Mouse (Mus musculus): ENCODE data around the gene Slc9a1.

Slc9a1 gene

GRCm38 (mm10) chr4:133404256-133404655 lies 34.8 kb downstream of the Slc9a1 start:
- DNase-seq = no peak

DNA sequence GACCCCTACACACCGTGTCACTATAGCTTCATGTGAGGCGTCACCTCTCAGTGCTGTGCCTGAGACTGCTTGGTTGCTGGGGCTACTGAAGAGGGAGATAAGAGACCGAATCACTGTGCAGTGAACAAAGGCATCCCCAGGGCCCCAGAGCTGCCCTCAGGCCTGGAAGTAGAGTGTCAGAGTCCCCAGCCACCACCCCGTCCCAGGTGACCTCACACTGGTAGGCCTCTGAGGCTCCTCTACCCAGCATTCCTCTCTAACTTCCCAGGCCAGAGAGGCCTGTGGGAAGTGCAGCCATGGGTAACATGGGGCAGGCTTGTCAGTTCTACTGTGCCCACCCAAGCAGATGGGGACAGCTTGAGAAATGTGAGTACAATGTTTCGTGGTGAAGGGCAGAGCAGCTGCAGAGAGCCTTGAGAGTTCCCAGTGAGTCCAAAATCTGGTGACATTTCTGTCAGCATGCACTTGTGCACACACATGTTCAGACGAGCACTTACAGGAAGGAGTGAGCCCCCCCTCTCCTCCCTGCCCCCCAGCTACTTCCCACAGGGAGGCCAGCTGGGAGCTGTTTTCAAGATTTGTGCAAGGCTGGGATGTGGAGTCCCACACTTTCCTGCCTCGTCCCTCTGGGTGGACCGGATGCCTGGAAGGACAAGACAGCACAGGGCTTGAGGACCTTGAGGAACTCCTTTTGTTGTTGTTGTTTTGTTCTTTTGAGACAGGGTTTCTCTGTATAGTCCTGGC lies 37.0 kb downstream of the Slc9a1 start:
- DNase-seq = no peak

GRCm38 (mm10) chr4:133407114-133407787 lies 37.7 kb downstream of the Slc9a1 start:
- DNase-seq = no peak

DNA sequence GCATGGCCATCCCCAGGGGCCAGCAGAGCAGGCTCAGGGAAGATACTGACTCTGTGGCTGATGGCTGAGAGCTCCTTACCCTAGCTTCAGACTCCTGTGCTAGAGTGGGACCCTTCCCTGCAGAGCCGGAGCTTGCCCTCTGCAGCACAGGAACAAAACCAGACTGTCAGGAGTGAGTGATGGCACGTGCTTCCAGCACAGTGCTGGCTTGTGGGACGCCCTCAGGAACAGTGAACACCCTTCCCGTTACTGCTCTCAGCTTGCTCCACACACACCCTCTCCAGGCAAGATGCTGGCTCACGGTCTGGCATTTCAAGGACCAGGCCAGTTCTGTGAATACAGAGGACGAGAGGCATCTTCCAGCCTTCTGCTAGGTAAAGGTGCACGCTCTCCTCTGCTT lies 38.5 kb downstream of the Slc9a1 start:
- no peak for DNase-seq

DNA sequence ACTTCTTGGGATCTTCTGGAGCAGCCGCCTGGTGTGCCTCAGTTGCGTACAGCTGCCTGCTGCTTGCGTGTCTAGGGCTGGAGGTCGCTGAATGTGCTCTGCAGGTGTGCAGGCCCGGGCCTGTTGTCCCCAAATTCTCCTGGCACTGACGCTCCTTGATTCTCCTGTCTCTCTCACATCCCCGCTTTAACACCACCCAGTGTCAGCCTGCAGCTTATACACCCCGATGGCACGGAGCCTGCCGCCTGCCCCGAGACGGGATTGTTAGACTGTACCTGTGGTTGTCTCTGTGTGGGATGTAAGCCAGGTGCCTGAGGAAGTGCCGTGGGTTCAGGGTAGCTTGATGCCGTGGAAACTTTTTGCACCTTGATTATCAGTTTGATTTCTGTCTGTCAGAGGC lies 41.5 kb downstream of the Slc9a1 start:
- DNase-seq = no peak

- DNase-seq = no peak
Observed at GRCm38 (mm10) chr4:133412096-133412495, 42.6 kb downstream of the Slc9a1 start.

DNA sequence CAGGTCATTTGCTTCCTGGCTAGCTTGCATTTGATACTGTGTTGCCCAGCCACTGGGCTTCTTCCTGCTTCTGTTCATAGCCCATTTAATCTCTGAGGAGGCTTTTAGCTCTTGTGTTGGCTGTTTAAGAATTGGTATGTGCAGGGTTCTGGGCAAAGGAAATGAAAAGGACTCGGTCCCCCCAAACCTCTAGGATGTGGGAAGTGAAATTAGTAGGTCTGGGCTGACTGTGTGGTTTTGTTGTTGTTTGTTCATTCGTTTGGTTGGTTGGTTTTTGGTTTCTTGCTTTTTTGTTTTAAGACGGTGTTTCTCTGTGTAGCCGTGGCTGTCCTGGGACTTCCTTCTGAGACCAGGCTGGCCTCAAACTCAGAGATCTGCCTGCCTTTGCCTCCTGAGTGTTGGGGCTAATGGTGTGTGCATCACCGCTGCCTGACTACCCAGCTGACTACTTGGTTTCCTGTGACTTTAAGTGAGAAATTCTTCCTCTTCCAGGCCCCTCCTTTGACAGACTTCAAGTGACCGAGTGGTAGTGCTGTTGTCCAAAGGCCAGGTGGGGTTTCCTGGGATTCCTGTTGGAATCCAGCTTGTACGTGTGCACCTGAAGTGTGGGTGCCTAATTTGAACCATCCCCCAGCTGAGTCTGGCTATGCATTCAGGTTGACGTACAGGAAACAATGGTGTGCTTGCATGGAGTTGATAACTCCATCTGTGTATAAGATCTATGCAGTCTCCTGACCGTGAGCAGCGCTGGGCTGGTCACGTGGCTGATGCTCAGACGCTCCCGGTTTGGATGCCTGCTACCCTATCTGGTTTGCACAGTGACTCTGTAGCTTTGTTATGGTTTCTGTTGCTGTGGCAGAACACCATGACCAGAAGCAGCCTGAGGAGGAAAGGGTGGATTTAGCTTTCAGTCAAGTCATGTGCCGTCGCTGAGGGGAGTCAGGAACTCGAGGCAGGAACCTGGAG lies 43.4 kb downstream of the Slc9a1 start:
- no peak for DNase-seq

GRCm38 (mm10) chr4:133413617-133414016 lies 44.1 kb downstream of the Slc9a1 start:
- no peak for DNase-seq

GRCm38 (mm10) chr4:133414920-133415319 lies 45.4 kb downstream of the Slc9a1 start:
- no peak for DNase-seq

DNA sequence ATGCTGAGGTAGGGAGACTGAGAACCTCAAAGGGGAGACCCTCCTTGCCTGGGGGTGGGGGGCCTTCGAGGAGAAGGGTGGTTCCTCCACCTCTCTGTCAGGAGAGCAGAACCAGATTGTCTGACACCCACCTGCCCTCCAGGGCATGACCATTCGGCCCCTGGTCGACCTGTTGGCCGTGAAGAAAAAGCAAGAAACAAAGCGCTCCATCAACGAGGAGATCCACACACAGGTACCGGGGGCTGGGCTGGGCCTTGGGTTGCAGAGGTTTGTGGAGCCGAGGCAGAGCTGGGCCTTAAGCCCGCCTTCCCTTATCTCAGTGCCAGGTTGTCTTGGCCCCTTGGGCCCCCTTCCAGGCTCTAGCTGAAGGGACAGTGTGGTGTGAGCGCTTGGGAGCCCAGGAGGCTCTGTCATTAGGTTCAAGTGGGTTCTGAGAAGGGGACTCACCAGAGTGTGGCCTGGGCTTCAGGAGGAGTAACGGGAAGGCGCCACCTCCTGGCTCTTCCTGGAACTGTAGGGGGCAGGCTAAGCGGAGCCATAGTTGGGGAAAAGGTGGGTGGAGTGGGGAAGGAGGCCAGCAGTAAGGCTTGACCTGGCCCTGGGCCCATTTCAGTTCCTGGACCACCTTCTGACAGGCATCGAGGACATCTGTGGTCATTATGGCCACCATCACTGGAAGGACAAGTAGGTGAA lies 50.0 kb downstream of the Slc9a1 start:
- peak; percentile 57 for DNase-seq

- DNase-seq = no peak
Observed at GRCm38 (mm10) chr4:133421989-133422388, 52.5 kb downstream of the Slc9a1 start.

DNA sequence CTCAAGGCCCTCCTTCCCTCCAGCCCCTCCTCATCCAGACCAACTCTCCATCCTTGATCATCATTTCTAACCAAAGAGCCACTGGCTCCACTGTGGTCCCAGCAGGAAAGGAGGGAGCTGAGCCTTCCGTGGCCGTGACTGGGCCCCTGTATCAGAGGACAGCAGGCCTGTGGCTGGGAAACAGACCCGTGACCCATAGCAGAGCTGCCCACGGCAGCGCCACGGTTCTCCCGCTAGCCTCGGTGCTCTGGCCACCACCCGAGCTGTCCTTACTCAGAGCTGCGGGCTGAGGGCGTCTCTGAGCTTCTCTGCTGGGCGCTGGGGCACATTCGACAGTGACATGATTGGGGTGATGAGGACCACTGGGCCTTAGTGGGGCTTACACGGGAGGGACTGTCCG lies 53.1 kb downstream of the Slc9a1 start:
- DNase-seq = no peak

DNA sequence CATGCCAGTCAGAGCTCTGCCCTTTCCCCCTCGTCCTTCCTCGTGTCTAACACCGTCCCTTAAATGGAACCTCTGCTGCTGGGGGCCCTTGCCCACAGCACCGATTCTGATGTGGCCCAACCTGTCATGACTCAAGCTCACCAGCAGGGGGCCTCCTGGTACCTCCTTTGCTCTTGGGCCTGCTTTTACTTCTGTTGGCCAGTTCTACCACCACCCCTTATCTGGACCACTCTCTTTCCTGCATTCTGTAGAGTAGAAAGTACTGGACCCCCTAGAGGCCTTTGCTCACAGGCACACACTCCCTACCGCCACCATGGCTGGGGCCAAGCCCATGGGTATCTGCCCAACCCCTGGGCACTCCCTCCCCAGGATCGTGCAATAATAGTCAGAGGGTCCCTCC lies 53.6 kb downstream of the Slc9a1 start:
- no peak for DNase-seq

DNA sequence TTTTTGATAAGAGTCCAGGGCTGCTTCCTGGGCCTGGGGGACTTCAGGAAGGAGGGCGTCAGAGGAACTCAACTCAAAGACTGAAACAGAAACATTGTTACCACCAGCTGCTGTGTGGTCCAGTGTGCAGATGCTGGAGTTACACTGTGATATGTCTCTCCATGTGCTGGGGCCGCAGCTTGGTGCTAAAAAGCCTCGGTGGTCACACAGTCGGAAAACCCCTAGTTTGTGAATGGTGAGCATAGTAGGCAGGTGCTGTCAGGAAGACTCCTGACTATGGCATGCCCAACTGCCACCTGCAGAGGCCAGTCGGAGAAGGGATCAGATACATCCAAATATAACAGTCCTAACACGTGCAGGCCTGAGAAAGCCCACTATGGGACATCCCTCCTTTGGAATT lies 54.2 kb downstream of the Slc9a1 start:
- no peak for DNase-seq

GRCm38 (mm10) chr4:133424100-133424499 lies 54.6 kb downstream of the Slc9a1 start:
- no peak for DNase-seq

DNA sequence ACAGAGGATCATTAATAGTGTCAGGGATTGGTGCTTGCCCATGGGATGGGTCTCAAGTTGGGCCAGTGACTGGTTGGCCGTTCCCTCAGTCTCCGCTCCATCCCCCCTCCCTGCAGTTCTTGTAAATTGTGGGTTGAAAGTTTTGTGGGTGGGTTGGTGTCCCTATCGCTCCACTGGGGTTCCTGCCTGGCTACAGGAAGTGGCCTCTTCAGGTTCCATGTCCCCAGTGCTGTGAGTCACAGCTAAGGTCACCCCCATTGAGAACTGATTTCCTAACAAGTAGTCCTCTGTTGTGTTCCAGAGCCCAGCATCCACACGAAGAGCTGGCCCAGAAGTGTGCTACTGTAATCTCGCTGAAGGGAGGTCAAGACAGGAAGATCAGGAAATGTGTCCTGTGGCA lies 56.6 kb downstream of the Slc9a1 start:
- no peak for DNase-seq

GRCm38 (mm10) chr4:133431508-133431907 lies 62.0 kb downstream of the Slc9a1 start:
- no peak for DNase-seq

- DNase-seq = no peak
Observed at GRCm38 (mm10) chr4:133432560-133433171, 63.2 kb downstream of the Slc9a1 start.

DNA sequence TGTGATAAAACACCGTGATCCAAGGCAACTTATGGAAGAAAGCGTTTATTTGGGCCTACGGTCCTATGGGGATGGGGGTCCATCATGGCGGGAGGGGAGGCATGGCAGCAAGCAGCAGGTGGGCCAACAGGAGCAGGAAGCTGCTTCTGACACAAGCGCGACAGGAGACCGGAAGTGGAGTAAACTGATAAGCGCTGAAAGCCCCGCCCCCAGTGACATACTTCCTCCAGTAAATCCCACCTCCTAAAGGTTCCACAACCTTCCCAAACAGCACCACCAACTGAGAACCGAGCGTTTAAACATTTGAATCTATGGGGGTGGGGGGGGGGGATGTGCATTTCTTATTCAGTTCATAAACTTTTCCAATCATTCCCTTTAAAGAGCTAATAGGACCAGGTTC lies 66.4 kb downstream of the Slc9a1 start:
- no peak for DNase-seq

- DNase-seq = no peak
Observed at GRCm38 (mm10) chr4:133439460-133440376, 70.2 kb downstream of the Slc9a1 start.

GRCm38 (mm10) chr4:133440377-133440795 lies 70.9 kb downstream of the Slc9a1 start:
- no peak for DNase-seq

Data from cerebellum, adult 11 months (tissue).